Mouse (Mus musculus) left cerebral cortex, postnatal 10 days (tissue): Measurements from ENCODE around the gene Folr2. TPM values are rescaled to one million over a fixed set of nuclear protein-coding genes. Genes with fewer than 3 reads are reported as not detected.

Experiments
- DNase-seq, 2 experiments: peaks; one replicate each; pipeline ENCODE4 v3.0.0; 2021 to 2022; ENCODE audit warnings: low spot score in 2 of 2, mixed read lengths in 1 of 2; ENCODE audit errors: extremely low spot score in 1 of 2
- intact Hi-C: fragments of 180-260 bp; cut with DNase I; formaldehyde crosslinking; loops from one replicate; pipeline ENCODE4 v1.15.1; 2025
- microRNA-seq: library from miRNA; unstranded; fragments of <30 nt; microRNA quantifications from one replicate; pipeline ENCODE4 v1.2.0, GENCODE M21; 2022
- total RNA-seq, 2 experiments: library from RNA; stranded (reverse); gene quantifications; 2 replicates each; pipeline ENCODE4 v1.2.3; 2021

Gene Folr2
- total RNA-seq, 2 experiments from 2014 or later, result 0.59 TPM; not detected in 1

- intact Hi-C loops, result loop anchor here (5.0 kb wide), 3 partner anchors 62 to 168 kb away; no protein-coding TSS in a partner anchor
Measured at GRCm38 (mm10) chr7:101834903-101835302, 22.1 kb downstream of the Folr2 start.

GRCm38 (mm10) chr7:101833916-101834584 is 22.9 kb downstream of the Folr2 start:
- intact Hi-C loops, result loop anchor here (5.0 kb wide), 1 partner anchor 167 kb away; no protein-coding TSS in a partner anchor
- DNase-seq, result peak in 1 of 2 experiments; percentile 17

More at GRCm38 (mm10) chr7:101834903-101835302, 22.1 kb downstream of the Folr2 start:
- no peak for DNase-seq

- intact Hi-C loops, result loop anchor here (5.0 kb wide), 1 partner anchor 166 kb away; no protein-coding TSS in a partner anchor
- DNase-seq, result no peak
Measured at GRCm38 (mm10) chr7:101833352-101833751, 23.6 kb downstream of the Folr2 start.

- intact Hi-C loops, result loop anchor here (5.0 kb wide), 1 partner anchor 165 kb away; no protein-coding TSS in a partner anchor
Measured at GRCm38 (mm10) chr7:101832372-101832771, 24.6 kb downstream of the Folr2 start.

GRCm38 (mm10) chr7:101831437-101831836 is 25.6 kb downstream of the Folr2 start:
- DNase-seq, result no peak
- intact Hi-C loops, result loop anchor here (5.0 kb wide), 1 partner anchor 164 kb away; no protein-coding TSS in a partner anchor

More at GRCm38 (mm10) chr7:101832372-101832771, 24.6 kb downstream of the Folr2 start:
- no peak for DNase-seq

- intact Hi-C loops, result loop anchor here (5.0 kb wide), 1 partner anchor 163 kb away; no protein-coding TSS in a partner anchor
Measured at GRCm38 (mm10) chr7:101830373-101830772, 26.6 kb downstream of the Folr2 start.

GRCm38 (mm10) chr7:101823758-101824630 is 33.0 kb downstream of the Folr2 start:
- intact Hi-C loops, result no loop called here
- DNase-seq, result no peak

More at GRCm38 (mm10) chr7:101830373-101830772, 26.6 kb downstream of the Folr2 start:
- DNase-seq, result no peak

GRCm38 (mm10) chr7:101822836-101823757 is 33.9 kb downstream of the Folr2 start:
- no peak for DNase-seq
- intact Hi-C loops, result no loop called here

- intact Hi-C loops, result no loop called here
- no peak for DNase-seq
Measured at GRCm38 (mm10) chr7:101821571-101822501, 35.2 kb downstream of the Folr2 start.

GRCm38 (mm10) chr7:101820295-101821030 is 36.5 kb downstream of the Folr2 start:
- intact Hi-C loops, result no loop called here
- peak in 1 of 2 experiments; percentile 36 for DNase-seq

- DNase-seq, result no peak
- intact Hi-C loops, result no loop called here
Measured at GRCm38 (mm10) chr7:101817861-101818401, 39.1 kb downstream of the Folr2 start, which contains the start of gene Phox2a. Phox2a (plus strand) TSS chr7:101818313.

Small RNA genes within 50 kb of the gene (microRNA-seq; reads per million reads assigned to microRNA genes)
- gene Gm22655, result not detected

Other genes with a start within 250 kb of the Folr2 start
- gene Clpb, start 193.6 kb downstream of the Folr2 start, total RNA-seq, result 10 to 100 TPM; 43.9 to 44.9 TPM
- not detected for gene Phox2a, start 38.9 kb downstream of the Folr2 start, total RNA-seq
- gene Inppl1, start 19.0 kb downstream of the Folr2 start, total RNA-seq, result 10 to 100 TPM; 19.2 to 22.3 TPM
- 10 to 100 TPM; 31.4 to 36.2 TPM for gene Anapc15, start 6.5 kb upstream of the Folr2 start, total RNA-seq
- gene Folr1, start 13.6 kb upstream of the Folr2 start, total RNA-seq, result under 1 TPM in 1 of 2 experiments, not detected in 1; 0.90 TPM
- gene Lamtor1, start 48.7 kb upstream of the Folr2 start, total RNA-seq, result 10 to 100 TPM; 95.6 to 98.2 TPM
- gene Tomt, start 49.2 kb upstream of the Folr2 start, total RNA-seq, result not detected
- gene Lrrc51, start 76.7 kb upstream of the Folr2 start, total RNA-seq, result 1 to 10 TPM; 2.8 to 4.0 TPM
- 10 to 100 TPM; 60.5 to 60.9 TPM for gene Numa1, start 76.9 kb upstream of the Folr2 start, total RNA-seq
- gene Il18bp, start 161.5 kb upstream of the Folr2 start, total RNA-seq, result 10 to 100 TPM in 1 of 2 experiments, 1 to 10 TPM in 1; 8.6 to 10.1 TPM
- gene Rnf121, start 208.3 kb upstream of the Folr2 start, total RNA-seq, result 10 to 100 TPM; 39.1 to 44.4 TPM
- 10 to 100 TPM; 24.6 to 25.0 TPM for gene Xndc1, start 208.3 kb upstream of the Folr2 start, total RNA-seq
- 1 to 10 TPM; 1.1 to 1.8 TPM for gene Xntrpc, start 208.5 kb upstream of the Folr2 start, total RNA-seq
- gene Trpc2, start 225.9 kb upstream of the Folr2 start, total RNA-seq, result under 1 TPM in 1 of 2 experiments, not detected in 1; 0.73 TPM
- gene Art1, start 244.5 kb upstream of the Folr2 start, total RNA-seq, result not detected